Mouse (Mus musculus): ENCODE results near the gene Sema6d. TPM values are rescaled to one million over a fixed set of nuclear protein-coding genes. Genes with fewer than 3 reads are reported as not detected.
A peak's percentile ranks its signal among the peaks of the same experiment; 100 is the strongest.

Sema6d gene
- polyA plus RNA-seq, 1 experiment from 2014 or later, result 14.6 TPM

DNA sequence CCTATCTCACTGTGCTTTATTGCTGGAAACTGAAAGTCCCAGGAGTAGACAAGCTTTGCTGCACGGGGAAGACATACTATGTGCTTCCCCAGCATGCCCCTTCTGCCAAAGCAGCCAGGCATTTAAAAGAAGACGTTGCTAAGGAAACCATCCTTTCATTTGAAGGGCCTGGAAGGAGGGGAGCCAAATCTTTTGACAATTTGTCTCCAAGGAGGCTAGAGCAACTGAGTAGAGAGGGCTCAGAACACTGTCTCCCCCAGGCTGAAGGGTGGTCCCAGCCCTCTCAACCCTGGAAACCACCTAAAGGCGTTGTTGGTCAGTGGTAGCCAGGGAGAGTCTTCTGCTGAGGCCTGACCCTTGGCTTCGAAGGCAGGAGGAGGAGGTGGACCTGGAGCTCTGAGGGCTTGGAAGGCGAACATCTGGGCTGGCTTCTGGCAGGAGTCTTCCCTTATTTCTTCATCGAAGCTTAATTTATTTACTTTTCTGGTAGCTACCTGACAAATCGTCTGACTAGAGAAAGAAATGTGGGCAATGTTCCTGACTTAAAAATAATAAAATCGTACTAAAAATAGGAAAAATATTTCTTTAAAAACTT is 545.6 kb downstream of the Sema6d start:
- DNase-seq (ENCODE audit: low spot score), result no peak
- no peak for ATAC-seq (ENCODE audit: low read depth)
- Histone ChIP-seq H3K4me2 (ENCODE audit: low read depth, low read length) (no peak overlapping the region), H3K4me1 (ENCODE audit: control insufficient read depth, insufficient read depth, low read length) (peaks cover 5% of the 10 kb centered on the region; the same call in 1 of the 2 replicates), H3K9me3 (ENCODE audit: control insufficient read depth, low read length) (no peaks in the 10 kb centered on the region), H3K27me3 (replicated peaks; ENCODE audit: control insufficient read depth, insufficient read depth, low read length) (no peaks in the 10 kb centered on the region), H3K4me3 (ENCODE audit: low read depth, low read length) (no peak overlapping the region), H3K9ac (ENCODE audit: low read depth, low read length) (no peak overlapping the region), H3K27ac (replicated peaks; ENCODE audit: low read depth, low read length) (no peak overlapping the region), H3K36me3 (ENCODE audit: control insufficient read depth, insufficient read depth, low read length) (no peaks in the 10 kb centered on the region)
- WGBS, result 63% methylated on average over 8 of the region's 8 CpGs

DNA sequence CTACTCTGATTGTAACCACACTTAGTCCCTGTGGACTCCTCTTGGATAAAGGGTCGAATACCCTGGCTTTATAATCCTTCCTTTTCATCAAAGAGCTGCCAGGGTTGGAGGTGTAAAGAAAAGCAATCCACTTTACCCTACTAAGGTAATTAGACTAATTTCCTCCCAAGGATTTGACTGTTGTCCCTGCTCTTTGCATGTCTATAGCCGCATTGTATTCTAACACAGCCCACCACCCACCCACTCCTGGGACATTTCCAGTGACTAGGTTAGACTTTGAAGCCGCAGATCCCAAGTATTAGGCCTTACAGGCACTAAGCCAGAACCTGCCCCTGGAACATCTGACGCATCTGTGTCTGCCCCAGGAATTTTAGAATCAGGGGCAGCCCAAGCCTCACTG is 547.3 kb downstream of the Sema6d start:
- 55% methylated on average over 4 of the region's 4 CpGs for WGBS
- no peak overlapping the region for H3K9ac ChIP-seq (ENCODE audit: low read depth, low read length)
- no peak overlapping the region for H3K4me3 ChIP-seq (ENCODE audit: low read depth, low read length)
- no peaks in the 10 kb centered on the region for H3K27me3 ChIP-seq (replicated peaks; ENCODE audit: control insufficient read depth, insufficient read depth, low read length)
- no peak overlapping the region for H3K27ac ChIP-seq (replicated peaks; ENCODE audit: low read depth, low read length)
- H3K4me1 ChIP-seq (ENCODE audit: control insufficient read depth, insufficient read depth, low read length), result peaks cover 5% of the 10 kb centered on the region; the same call in 1 of the 2 replicates
- no peaks in the 10 kb centered on the region for H3K9me3 ChIP-seq (ENCODE audit: control insufficient read depth, low read length)
- no peak overlapping the region for H3K4me2 ChIP-seq (ENCODE audit: low read depth, low read length)
- no peaks in the 10 kb centered on the region for H3K36me3 ChIP-seq (ENCODE audit: control insufficient read depth, insufficient read depth, low read length)
- DNase-seq (ENCODE audit: low spot score) (no peak), ATAC-seq (ENCODE audit: low read depth) (no peak)

DNA sequence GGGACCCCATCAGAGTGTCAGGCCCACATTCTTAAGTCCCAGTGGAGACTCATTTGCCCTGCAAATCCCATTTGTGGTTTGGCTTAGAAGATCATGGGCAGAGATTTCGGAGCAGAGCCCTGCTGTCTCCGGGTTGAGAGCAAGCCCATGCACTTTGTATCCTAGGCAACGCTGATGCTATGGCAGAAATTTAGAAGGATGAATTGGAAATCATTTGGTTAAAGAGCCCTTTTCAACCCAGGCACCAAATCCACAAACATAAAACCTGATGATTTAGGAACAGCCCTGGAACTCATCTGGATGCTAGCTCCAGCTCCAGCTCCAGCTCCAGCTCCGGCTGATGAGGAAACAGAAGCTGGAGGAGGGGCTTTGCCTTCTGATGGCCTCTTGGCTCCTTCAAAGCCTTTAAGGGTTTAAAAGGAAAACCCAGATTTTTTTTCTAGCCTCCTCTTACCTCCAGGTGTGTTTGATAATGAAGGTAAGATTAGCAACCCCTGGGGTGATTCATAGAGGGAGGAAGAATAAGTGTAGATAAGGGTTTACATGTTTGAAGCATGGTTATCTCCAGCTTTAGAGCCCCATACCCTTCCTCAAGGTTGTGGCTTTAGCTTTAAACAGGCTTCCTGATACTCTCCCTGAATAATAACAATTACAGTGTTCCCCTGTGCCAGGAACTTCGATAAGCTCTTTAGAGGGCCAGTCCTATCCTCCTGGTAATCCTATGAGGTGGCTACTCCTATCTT is 549.6 kb downstream of the Sema6d start:
- no peak overlapping the region for H3K27ac ChIP-seq (replicated peaks; ENCODE audit: low read depth, low read length)
- no peak for DNase-seq (ENCODE audit: low spot score)
- no peaks in the 10 kb centered on the region for H3K9me3 ChIP-seq (ENCODE audit: control insufficient read depth, low read length)
- no peaks in the 10 kb centered on the region for H3K36me3 ChIP-seq (ENCODE audit: control insufficient read depth, insufficient read depth, low read length)
- no peak overlapping the region for H3K4me3 ChIP-seq (ENCODE audit: low read depth, low read length)
- 68% methylated on average over 5 of the region's 5 CpGs for whole genome bisulfite sequencing
- peaks cover 5% of the 10 kb centered on the region; the same call in 1 of the 2 replicates for H3K4me1 ChIP-seq (ENCODE audit: control insufficient read depth, insufficient read depth, low read length)
- no peaks in the 10 kb centered on the region for H3K27me3 ChIP-seq (replicated peaks; ENCODE audit: control insufficient read depth, insufficient read depth, low read length)
- no peak overlapping the region for H3K4me2 ChIP-seq (ENCODE audit: low read depth, low read length)
- no peak; the same call in 1 of the 2 replicates for ATAC-seq (ENCODE audit: low read depth)
- H3K9ac ChIP-seq (ENCODE audit: low read depth, low read length), result no peak overlapping the region

DNA sequence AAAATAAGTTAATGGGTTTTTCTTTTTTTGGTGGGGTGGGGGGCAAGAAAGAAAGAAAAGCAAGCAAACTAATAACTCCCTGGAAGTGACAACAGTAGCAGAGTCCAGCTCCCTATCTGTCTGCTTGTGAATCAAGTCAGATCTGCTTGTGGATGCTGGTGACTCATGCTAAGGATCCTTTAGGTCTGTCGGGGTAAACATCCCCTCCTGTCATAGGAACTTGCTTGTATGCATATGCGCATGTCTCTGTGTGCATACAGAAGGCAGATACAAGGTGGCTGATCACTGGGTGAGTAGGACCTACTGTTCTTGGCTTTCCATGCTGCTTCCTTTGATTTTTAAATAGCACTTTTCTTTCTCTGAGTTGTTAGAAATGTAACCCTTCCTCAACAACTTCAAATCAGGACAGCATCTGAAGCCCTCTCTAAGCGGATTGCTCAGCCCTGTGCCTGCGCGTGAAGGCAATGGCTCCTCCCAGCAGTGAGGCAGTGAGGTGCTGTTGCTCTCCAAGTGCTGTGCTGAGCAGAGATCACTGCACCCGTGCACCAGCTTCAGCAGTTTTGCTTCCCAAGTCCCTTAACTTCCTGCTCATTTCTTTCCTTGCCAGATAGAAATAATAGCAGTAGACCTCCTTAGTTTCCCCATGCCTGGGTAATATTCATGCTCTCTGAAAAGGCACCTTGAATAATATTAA is 550.9 kb downstream of the Sema6d start:
- DNase-seq (ENCODE audit: low spot score), result no peak
- H3K4me3 ChIP-seq (ENCODE audit: low read depth, low read length), result no peak overlapping the region
- 42% methylated on average over 6 of the region's 6 CpGs for WGBS
- no peak overlapping the region for H3K27ac ChIP-seq (replicated peaks; ENCODE audit: low read depth, low read length)
- no peaks in the 10 kb centered on the region for H3K27me3 ChIP-seq (replicated peaks; ENCODE audit: control insufficient read depth, insufficient read depth, low read length)
- no peak overlapping the region for H3K9ac ChIP-seq (ENCODE audit: low read depth, low read length)
- no peaks in the 10 kb centered on the region for H3K36me3 ChIP-seq (ENCODE audit: control insufficient read depth, insufficient read depth, low read length)
- no peak for ATAC-seq (ENCODE audit: low read depth)
- H3K4me2 ChIP-seq (ENCODE audit: low read depth, low read length), result no peak overlapping the region
- no peaks in the 10 kb centered on the region; the same call in 1 of the 2 replicates for H3K4me1 ChIP-seq (ENCODE audit: control insufficient read depth, insufficient read depth, low read length)
- no peaks in the 10 kb centered on the region for H3K9me3 ChIP-seq (ENCODE audit: control insufficient read depth, low read length)

DNA sequence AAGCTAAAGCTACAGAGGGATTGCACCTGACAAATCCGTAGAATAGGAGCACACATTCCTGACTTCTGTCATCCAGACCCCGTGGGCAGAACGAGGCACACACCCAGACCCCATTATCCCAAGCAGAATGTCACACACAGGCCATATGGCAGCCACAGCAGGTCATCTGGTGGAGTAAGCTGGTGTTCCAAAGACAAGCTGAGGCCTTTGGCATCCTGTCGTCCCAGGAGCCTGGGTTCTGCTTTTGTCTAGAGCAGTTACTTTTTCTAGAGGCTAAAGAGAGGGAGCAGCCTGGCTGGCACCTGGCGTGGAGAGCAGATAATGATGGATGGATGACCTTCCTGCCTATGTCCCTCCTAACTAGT is 551.4 kb downstream of the Sema6d start:
- Histone ChIP-seq H3K4me2 (ENCODE audit: low read depth, low read length) (no peak overlapping the region), H3K27me3 (replicated peaks; ENCODE audit: control insufficient read depth, insufficient read depth, low read length) (no peaks in the 10 kb centered on the region), H3K36me3 (ENCODE audit: control insufficient read depth, insufficient read depth, low read length) (no peaks in the 10 kb centered on the region), H3K9me3 (ENCODE audit: control insufficient read depth, low read length) (no peaks in the 10 kb centered on the region), H3K27ac (replicated peaks; ENCODE audit: low read depth, low read length) (no peak overlapping the region), H3K4me3 (ENCODE audit: low read depth, low read length) (no peak overlapping the region), H3K4me1 (ENCODE audit: control insufficient read depth, insufficient read depth, low read length) (no peaks in the 10 kb centered on the region; the same call in 1 of the 2 replicates), H3K9ac (ENCODE audit: low read depth, low read length) (no peak overlapping the region)
- WGBS, result 38% methylated on average over 5 of the region's 5 CpGs
- no peak for ATAC-seq (ENCODE audit: low read depth)
- no peak for DNase-seq (ENCODE audit: low spot score)

DNA sequence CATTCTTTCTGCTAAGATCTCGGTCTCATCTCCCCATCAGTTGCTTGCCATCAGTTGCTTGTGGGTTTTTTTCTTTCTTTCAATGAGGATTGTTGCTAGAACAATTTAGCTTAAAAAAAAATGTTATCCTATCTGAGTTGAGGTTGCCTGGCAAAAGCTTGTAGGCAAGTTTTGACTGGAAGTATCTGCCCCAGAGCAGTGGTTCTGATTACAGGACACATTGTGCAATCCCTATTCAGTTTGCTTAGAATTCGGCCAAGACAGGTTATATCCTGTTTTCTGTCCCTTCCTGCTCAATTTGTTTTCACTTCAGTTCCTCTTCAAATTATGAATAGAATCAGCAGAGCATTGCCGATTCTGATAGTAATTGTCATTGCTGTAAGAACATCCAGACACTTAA is 552.4 kb downstream of the Sema6d start:
- WGBS, result 47% methylated on average over 3 of the region's 3 CpGs
- H3K4me3 ChIP-seq (ENCODE audit: low read depth, low read length), result no peak overlapping the region
- no peak; the same call in 1 of the 2 replicates for ATAC-seq (ENCODE audit: low read depth)

DNA sequence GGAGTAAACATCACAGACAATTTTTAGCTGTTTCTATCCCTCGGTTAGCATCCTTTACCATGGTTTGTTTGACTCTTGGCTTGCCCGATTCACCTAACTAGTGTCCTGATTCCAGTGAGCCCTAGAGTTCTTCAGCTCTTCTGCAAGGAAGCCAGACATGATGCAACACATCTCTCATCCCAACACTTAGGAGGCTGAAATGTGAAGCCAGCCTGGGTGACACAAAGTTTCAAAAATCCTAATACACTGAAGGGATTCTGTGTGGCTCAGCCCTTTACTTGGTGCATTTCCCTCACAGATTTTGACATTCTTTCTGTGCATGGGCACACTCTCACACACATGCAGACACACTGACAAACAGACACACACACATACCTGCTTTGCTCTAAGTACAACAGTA is 560.8 kb downstream of the Sema6d start:
- 0 out of 2 replicates have a peak, but pooled peaks cover 3% of the 10 kb centered on the region for H3K4me1 ChIP-seq (ENCODE audit: control insufficient read depth, insufficient read depth, low read length)
- H3K27me3 ChIP-seq (replicated peaks; ENCODE audit: control insufficient read depth, insufficient read depth, low read length), result no peaks in the 10 kb centered on the region
- 94% methylated on average over 2 of the region's 2 CpGs for WGBS
- H3K9ac ChIP-seq (ENCODE audit: low read depth, low read length), result no peak overlapping the region
- H3K4me3 ChIP-seq (ENCODE audit: low read depth, low read length), result no peak overlapping the region
- no peak overlapping the region for H3K4me2 ChIP-seq (ENCODE audit: low read depth, low read length)
- DNase-seq (ENCODE audit: low spot score) (no peak), ATAC-seq (ENCODE audit: low read depth) (no peak)
- peaks cover 8% of the 10 kb centered on the region; the same call in 1 of the 2 replicates for H3K36me3 ChIP-seq (ENCODE audit: control insufficient read depth, insufficient read depth, low read length)
- no peaks in the 10 kb centered on the region for H3K9me3 ChIP-seq (ENCODE audit: control insufficient read depth, low read length)
- no peak overlapping the region for H3K27ac ChIP-seq (replicated peaks; ENCODE audit: low read depth, low read length)

More for the DNA sequence above, 552.4 kb downstream of the Sema6d start:
- H3K9ac ChIP-seq (ENCODE audit: low read depth, low read length), result no peak overlapping the region
- H3K4me1 ChIP-seq (ENCODE audit: control insufficient read depth, insufficient read depth, low read length), result no peaks in the 10 kb centered on the region; the same call in 1 of the 2 replicates
- peak; percentile 60 for DNase-seq (ENCODE audit: low spot score)
- H3K4me2 ChIP-seq (ENCODE audit: low read depth, low read length), result no peak overlapping the region
- H3K27ac ChIP-seq (replicated peaks; ENCODE audit: low read depth, low read length), result no peak overlapping the region
- no peaks in the 10 kb centered on the region for H3K9me3 ChIP-seq (ENCODE audit: control insufficient read depth, low read length)
- H3K27me3 ChIP-seq (replicated peaks; ENCODE audit: control insufficient read depth, insufficient read depth, low read length), result no peaks in the 10 kb centered on the region
- no peaks in the 10 kb centered on the region for H3K36me3 ChIP-seq (ENCODE audit: control insufficient read depth, insufficient read depth, low read length)

DNA sequence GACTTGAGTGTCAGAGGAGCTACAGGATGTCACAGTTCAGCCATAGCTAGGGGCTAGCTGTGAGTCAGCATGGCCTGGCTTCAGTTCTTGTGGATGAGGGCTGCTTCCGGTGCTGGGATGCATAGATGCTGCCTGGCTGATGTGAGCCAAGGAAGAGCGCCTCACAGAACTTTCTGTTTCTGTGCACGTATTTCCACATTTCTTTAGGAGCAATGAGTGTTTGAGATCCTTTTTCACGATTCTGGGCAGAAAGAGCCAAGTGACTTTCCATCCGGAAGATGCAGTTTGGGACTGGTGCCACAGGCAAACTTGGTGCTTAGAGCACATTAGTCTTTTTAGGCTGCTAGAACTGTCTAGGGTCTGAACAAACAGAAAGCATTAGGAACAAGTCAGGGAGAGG is 561.4 kb downstream of the Sema6d start:
- Histone ChIP-seq H3K27me3 (replicated peaks; ENCODE audit: control insufficient read depth, insufficient read depth, low read length) (no peaks in the 10 kb centered on the region), H3K36me3 (ENCODE audit: control insufficient read depth, insufficient read depth, low read length) (peaks cover 13% of the 10 kb centered on the region), H3K4me1 (ENCODE audit: control insufficient read depth, insufficient read depth, low read length) (0 out of 2 replicates have a peak, but pooled peaks cover 3% of the 10 kb centered on the region), H3K27ac (replicated peaks; ENCODE audit: low read depth, low read length) (0 out of 2 replicates have a peak overlapping the region, but pooled peaks have one; percentile 28), H3K4me3 (ENCODE audit: low read depth, low read length) (no peak overlapping the region), H3K4me2 (ENCODE audit: low read depth, low read length) (no peak overlapping the region), H3K9ac (ENCODE audit: low read depth, low read length) (no peak overlapping the region), H3K9me3 (ENCODE audit: control insufficient read depth, low read length) (no peaks in the 10 kb centered on the region)
- no peak for ATAC-seq (ENCODE audit: low read depth)
- WGBS, result 76% methylated on average over 5 of the region's 5 CpGs
- no peak for DNase-seq (ENCODE audit: low spot score)
